ENCODE assay signal across 8 mouse cellular contexts in the genomic region with DNA sequence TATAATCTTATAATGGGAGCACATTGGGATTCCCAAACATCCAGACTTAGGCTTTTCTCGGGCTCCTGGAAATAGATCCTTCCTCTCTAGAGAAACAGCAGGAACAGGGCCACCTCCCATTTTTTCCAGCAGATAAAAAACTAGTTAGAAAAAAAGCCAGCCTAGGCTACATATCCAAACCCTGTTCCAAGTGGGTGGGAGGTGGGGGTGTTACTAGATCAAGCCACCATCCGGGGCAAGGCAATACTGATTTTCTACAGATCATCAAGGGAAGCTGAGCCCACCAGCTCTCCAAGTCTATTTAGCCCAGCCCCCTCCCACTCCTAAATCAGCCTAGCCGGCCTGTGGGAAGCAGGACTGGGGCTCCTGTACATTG. TPM values are rescaled to one million over a fixed set of nuclear protein-coding genes. Genes with fewer than 3 reads are reported as not detected.
A peak's percentile ranks its signal among the peaks of the same experiment; 100 is the strongest.
DNase-seq lines count a peak whose midpoint lies in the region; ATAC-seq lines count a peak whose summit lies in the region.

No protein-coding gene starts in this region.

- peaks cover 16% of the 10 kb centered on the region for H3K36me3 ChIP-seq in heart, embryonic 16.5 days (ENCODE audit: control insufficient read depth, insufficient read depth)
- peaks cover 31% of the 10 kb centered on the region for H3K36me3 ChIP-seq in liver, embryonic 12.5 days
- H3K36me3 ChIP-seq in stomach, embryonic 16.5 days (ENCODE audit: control insufficient read depth, insufficient read depth, low read length) = peaks cover 13% of the 10 kb centered on the region

- no peaks in the 10 kb centered on the region for H3K27me3 ChIP-seq in heart, embryonic 16.5 days (ENCODE audit: control insufficient read depth, insufficient read depth, low read length)
- no peaks in the 10 kb centered on the region for H3K27me3 ChIP-seq in liver, embryonic 12.5 days (replicated peaks)
- no peaks in the 10 kb centered on the region for H3K27me3 ChIP-seq in stomach, embryonic 16.5 days (ENCODE audit: control insufficient read depth, insufficient read depth, low read length)

- WGBS in heart, embryonic 16.5 days = 43% methylated on average over 3 of the region's 3 CpGs
- WGBS in liver, embryonic 12.5 days (ENCODE audit: insufficient replicate concordance) = 23% methylated on average over 3 of the region's 3 CpGs
- 48% methylated on average over 3 of the region's 3 CpGs for WGBS in stomach, embryonic 16.5 days

- H3K4me2 ChIP-seq in heart, embryonic 16.5 days (ENCODE audit: low read depth, low read length) = peak overlapping the region; percentile 92
- H3K4me2 ChIP-seq in liver, embryonic 12.5 days = peak overlapping the region; percentile 95
- H3K4me2 ChIP-seq in stomach, embryonic 16.5 days (ENCODE audit: low read depth, low read length) = peak overlapping the region; percentile 94

- no peaks in the 10 kb centered on the region for H3K9me3 ChIP-seq in heart, embryonic 16.5 days (replicated peaks; ENCODE audit: control insufficient read depth, low read length)
- H3K9me3 ChIP-seq in liver, embryonic 12.5 days (replicated peaks) = no peaks in the 10 kb centered on the region
- H3K9me3 ChIP-seq in stomach, embryonic 16.5 days (replicated peaks; ENCODE audit: control insufficient read depth, low read length) = no peaks in the 10 kb centered on the region

- ATAC-seq in heart, embryonic 16.5 days (replicated peaks; ENCODE audit: extremely low read depth, insufficient read depth, low FRiP score) = 0 out of 2 replicates have a peak, but pooled peaks have one; percentile 4
- ATAC-seq in liver, embryonic 12.5 days = no peak
- ATAC-seq in stomach, embryonic 16.5 days (ENCODE audit: insufficient read depth, low FRiP score) = no peak
- ATAC-seq in erythroid progenitor cell, adult 5-6 weeks (replicated peaks; ENCODE audit: low FRiP score, poor library complexity, severe bottlenecking) = no peak

- H3K4me3 ChIP-seq in heart, embryonic 16.5 days (ENCODE audit: low read length) = peak overlapping the region; percentile 65
- H3K4me3 ChIP-seq in liver, embryonic 12.5 days = peak overlapping the region; percentile 67
- peak overlapping the region; percentile 61 for H3K4me3 ChIP-seq in stomach, embryonic 16.5 days (replicated peaks; ENCODE audit: low read length)

- peak; percentile 37 for DNase-seq in testis, postnatal 10 days (ENCODE audit: low spot score)
- DNase-seq in testis, postnatal 14 days (ENCODE audit: low spot score) = no peak
- DNase-seq in B cell, adult 2 months = no peak
- no peak for DNase-seq in adrenal gland, postnatal 4 days (ENCODE audit: low spot score in 2 of 2)

- H3K9ac ChIP-seq in heart, embryonic 16.5 days (ENCODE audit: low read length) = peak overlapping the region; percentile 86
- peak overlapping the region; percentile 71 for H3K9ac ChIP-seq in liver, embryonic 12.5 days
- H3K9ac ChIP-seq in stomach, embryonic 16.5 days (ENCODE audit: low read length) = peak overlapping the region; percentile 86

- peaks cover 22% of the 10 kb centered on the region for H3K4me1 ChIP-seq in heart, embryonic 16.5 days (ENCODE audit: control insufficient read depth, insufficient read depth, low read length)
- peaks cover 52% of the 10 kb centered on the region for H3K4me1 ChIP-seq in liver, embryonic 12.5 days
- peaks cover 30% of the 10 kb centered on the region for H3K4me1 ChIP-seq in stomach, embryonic 16.5 days (ENCODE audit: control insufficient read depth, insufficient read depth, low read length)

- H3K27ac ChIP-seq in heart, embryonic 16.5 days (ENCODE audit: low read length) = peak overlapping the region; percentile 92
- H3K27ac ChIP-seq in liver, embryonic 12.5 days = peak overlapping the region; percentile 73
- H3K27ac ChIP-seq in stomach, embryonic 16.5 days (ENCODE audit: low read length) = peak overlapping the region; percentile 88

RNA-seq across cellular contexts. Expression of gene Prkd2, which starts 2.0 kb away (rescaled TPM):
- polyA plus RNA-seq in heart, embryonic 16.5 days (2015; fragmentation: Nextera tagmentation; extraction: Ambion mirVana) = 13.0 and 15.4 TPM in 2 replicates
- polyA plus RNA-seq in liver, embryonic 12.5 days (2016; fragmentation: Nextera tagmentation; extraction: Ambion mirVana) = 4.4 and 4.7 TPM in 2 replicates
- polyA plus RNA-seq in stomach, embryonic 16.5 days (2015; fragmentation: Nextera tagmentation; extraction: Ambion mirVana) = 11.1 and 11.8 TPM in 2 replicates
- total RNA-seq in erythroid progenitor cell, adult 5-6 weeks (2015; ENCODE audit: low replicate concordance) = 8.3 and 18.4 TPM in 2 replicates
- total RNA-seq in erythroid progenitor cell, adult 5-6 weeks (2017; ENCODE audit: low replicate concordance) = 3.8 and 4.9 TPM in 2 replicates
- total RNA-seq in adrenal gland, postnatal 4 days (2021) = 10 to 100 TPM; 22.0 to 22.2 TPM

RNA-seq across cellular contexts. Expression of gene Fkrp, which starts 28.2 kb away (rescaled TPM):
- polyA plus RNA-seq in heart, embryonic 16.5 days (2015; fragmentation: Nextera tagmentation; extraction: Ambion mirVana) = 33.0 and 33.9 TPM in 2 replicates
- 14.9 and 16.0 TPM in 2 replicates for polyA plus RNA-seq in liver, embryonic 12.5 days (2016; fragmentation: Nextera tagmentation; extraction: Ambion mirVana)
- 18.1 and 21.4 TPM in 2 replicates for polyA plus RNA-seq in stomach, embryonic 16.5 days (2015; fragmentation: Nextera tagmentation; extraction: Ambion mirVana)
- 6.5 and 7.5 TPM in 2 replicates for total RNA-seq in erythroid progenitor cell, adult 5-6 weeks (2015; ENCODE audit: low replicate concordance)
- total RNA-seq in erythroid progenitor cell, adult 5-6 weeks (2017; ENCODE audit: low replicate concordance) = 4.9 and 19.6 TPM in 2 replicates
- 10 to 100 TPM; 26.3 to 29.0 TPM for total RNA-seq in adrenal gland, postnatal 4 days (2021)

RNA-seq across cellular contexts. Expression of gene Strn4, which starts 29.0 kb away (rescaled TPM):
- 88.8 and 92.5 TPM in 2 replicates for polyA plus RNA-seq in heart, embryonic 16.5 days (2015; fragmentation: Nextera tagmentation; extraction: Ambion mirVana)
- polyA plus RNA-seq in liver, embryonic 12.5 days (2016; fragmentation: Nextera tagmentation; extraction: Ambion mirVana) = 61.3 and 63.2 TPM in 2 replicates
- polyA plus RNA-seq in stomach, embryonic 16.5 days (2015; fragmentation: Nextera tagmentation; extraction: Ambion mirVana) = 68.5 and 80.0 TPM in 2 replicates
- total RNA-seq in erythroid progenitor cell, adult 5-6 weeks (2015; ENCODE audit: low replicate concordance) = 75.0 and 87.2 TPM in 2 replicates
- total RNA-seq in erythroid progenitor cell, adult 5-6 weeks (2017; ENCODE audit: low replicate concordance) = 76.9 and 128 TPM in 2 replicates
- 100 to 1,000 TPM in 1 of 2 experiments, 10 to 100 TPM in 1; 96.9 to 106 TPM for total RNA-seq in adrenal gland, postnatal 4 days (2021)

RNA-seq across cellular contexts. Expression of gene Dact3, which starts 30.4 kb away (rescaled TPM):
- polyA plus RNA-seq in heart, embryonic 16.5 days (2015; fragmentation: Nextera tagmentation; extraction: Ambion mirVana) = 2.8 and 3.1 TPM in 2 replicates
- 1.5 TPM in 2 replicates for polyA plus RNA-seq in liver, embryonic 12.5 days (2016; fragmentation: Nextera tagmentation; extraction: Ambion mirVana)
- 2.3 TPM in 2 replicates for polyA plus RNA-seq in stomach, embryonic 16.5 days (2015; fragmentation: Nextera tagmentation; extraction: Ambion mirVana)
- total RNA-seq in erythroid progenitor cell, adult 5-6 weeks (2015; ENCODE audit: low replicate concordance) = not detected in 2 replicates
- total RNA-seq in erythroid progenitor cell, adult 5-6 weeks (2017; ENCODE audit: low replicate concordance) = not detected in 2 replicates
- total RNA-seq in adrenal gland, postnatal 4 days (2021) = 10 to 100 TPM; 12.7 to 13.7 TPM

RNA-seq across cellular contexts. Expression of gene Gng8, which starts 46.9 kb away (rescaled TPM):
- polyA plus RNA-seq in heart, embryonic 16.5 days (2015; fragmentation: Nextera tagmentation; extraction: Ambion mirVana) = 2.9 and 3.7 TPM in 2 replicates
- polyA plus RNA-seq in liver, embryonic 12.5 days (2016; fragmentation: Nextera tagmentation; extraction: Ambion mirVana) = 0.80 and 1.7 TPM in 2 replicates
- polyA plus RNA-seq in stomach, embryonic 16.5 days (2015; fragmentation: Nextera tagmentation; extraction: Ambion mirVana) = 9.7 and 12.0 TPM in 2 replicates
- total RNA-seq in erythroid progenitor cell, adult 5-6 weeks (2015; ENCODE audit: low replicate concordance) = not detected in 2 replicates
- not detected in 2 replicates for total RNA-seq in erythroid progenitor cell, adult 5-6 weeks (2017; ENCODE audit: low replicate concordance)
- total RNA-seq in adrenal gland, postnatal 4 days (2021) = 1 to 10 TPM; 2.4 to 4.0 TPM
